In genomic region chr14:54259722-54260085, GRCm38 (mm10) we compare ENCODE assay signal across 8 mouse cellular contexts. TPM values are rescaled to one million over a fixed set of nuclear protein-coding genes. Genes with fewer than 3 reads are reported as not detected.
DNase-seq lines count a peak whose midpoint lies in the region; ATAC-seq lines count a peak whose summit lies in the region.

No protein-coding gene starts in this region.

- ATAC-seq in kidney, embryonic 14.5 days (ENCODE audit: low FRiP score, low TSS enrichment), result no peak
- ATAC-seq in hindbrain, embryonic 15.5 days (ENCODE audit: low FRiP score, low read depth), result no peak
- no peak for ATAC-seq in midbrain, embryonic 15.5 days (replicated peaks)

- 14% methylated on average over 8 of the region's 8 CpGs for WGBS in kidney, embryonic 14.5 days
- WGBS in hindbrain, embryonic 15.5 days, result 27% methylated on average over 8 of the region's 8 CpGs
- WGBS in midbrain, embryonic 15.5 days, result 30% methylated on average over 8 of the region's 8 CpGs

- H3K27me3 ChIP-seq in kidney, embryonic 14.5 days (ENCODE audit: control insufficient read depth, insufficient read depth, low read length), result no peaks in the 10 kb centered on the region
- H3K27me3 ChIP-seq in hindbrain, embryonic 15.5 days, result no peaks in the 10 kb centered on the region
- no peaks in the 10 kb centered on the region for H3K27me3 ChIP-seq in midbrain, embryonic 15.5 days (replicated peaks)

- H3K36me3 ChIP-seq in kidney, embryonic 14.5 days (ENCODE audit: control insufficient read depth, insufficient read depth, low read length), result peaks cover 19% of the 10 kb centered on the region; the same call in 1 of the 2 replicates
- H3K36me3 ChIP-seq in hindbrain, embryonic 15.5 days, result no peaks in the 10 kb centered on the region
- no peaks in the 10 kb centered on the region for H3K36me3 ChIP-seq in midbrain, embryonic 15.5 days (replicated peaks)

- DNase-seq in kidney, postnatal 14 days, result no peak
- DNase-seq in adipocyte (ENCODE audit: low spot score), result peak; percentile 34
- DNase-seq in spleen, postnatal 4 days (ENCODE audit: low spot score in 2 of 2), result no peak
- no peak for DNase-seq in natural killer cell, adult 2 months (ENCODE audit: low spot score in 2 of 2)
- DNase-seq in gastrocnemius, postnatal 25 days, result no peak

- peak overlapping the region; percentile 65; the same call in 1 of the 2 replicates for H3K9ac ChIP-seq in kidney, embryonic 14.5 days (ENCODE audit: low read depth, low read length)
- peak overlapping the region; percentile 67 for H3K9ac ChIP-seq in hindbrain, embryonic 15.5 days
- peak overlapping the region; percentile 59 for H3K9ac ChIP-seq in midbrain, embryonic 15.5 days

- peaks cover 9% of the 10 kb centered on the region for H3K4me1 ChIP-seq in kidney, embryonic 14.5 days (ENCODE audit: control insufficient read depth, insufficient read depth, low read length)
- H3K4me1 ChIP-seq in hindbrain, embryonic 15.5 days (replicated peaks), result peaks cover 23% of the 10 kb centered on the region
- peaks cover 18% of the 10 kb centered on the region for H3K4me1 ChIP-seq in midbrain, embryonic 15.5 days

- H3K9me3 ChIP-seq in kidney, embryonic 14.5 days (ENCODE audit: control insufficient read depth, low read length), result no peaks in the 10 kb centered on the region
- no peaks in the 10 kb centered on the region for H3K9me3 ChIP-seq in hindbrain, embryonic 15.5 days
- no peaks in the 10 kb centered on the region for H3K9me3 ChIP-seq in midbrain, embryonic 15.5 days

- peak overlapping the region; percentile 44 for H3K4me2 ChIP-seq in kidney, embryonic 14.5 days (replicated peaks; ENCODE audit: low read depth, low read length)
- peak overlapping the region; percentile 92 for H3K4me2 ChIP-seq in hindbrain, embryonic 15.5 days
- peak overlapping the region; percentile 86 for H3K4me2 ChIP-seq in midbrain, embryonic 15.5 days

- 0 out of 2 replicates have a peak overlapping the region, but pooled peaks have one; percentile 18 for H3K27ac ChIP-seq in kidney, embryonic 14.5 days (ENCODE audit: low read depth, low read length)
- 0 out of 2 replicates have a peak overlapping the region, but pooled peaks have one; percentile 74 for H3K27ac ChIP-seq in hindbrain, embryonic 15.5 days (replicated peaks)
- H3K27ac ChIP-seq in midbrain, embryonic 15.5 days, result no peak overlapping the region

- peak overlapping the region; percentile 53 for H3K4me3 ChIP-seq in kidney, embryonic 14.5 days (ENCODE audit: low read length)
- H3K4me3 ChIP-seq in hindbrain, embryonic 15.5 days, result peak overlapping the region; percentile 83
- H3K4me3 ChIP-seq in midbrain, embryonic 15.5 days, result peak overlapping the region; percentile 55

RNA-seq across cellular contexts. Expression of gene Abhd4, which starts 5.7 kb away (rescaled TPM):
- 50.3 and 62.5 TPM in 2 replicates for polyA plus RNA-seq in kidney, embryonic 14.5 days (2014; fragmentation: Nextera tagmentation; extraction: Ambion mirVana)
- polyA plus RNA-seq in hindbrain, embryonic 15.5 days (2015; fragmentation: Nextera tagmentation; extraction: Ambion mirVana), result 58.2 and 66.3 TPM in 2 replicates
- 45.9 and 53.2 TPM in 2 replicates for polyA plus RNA-seq in midbrain, embryonic 15.5 days (2015; fragmentation: Nextera tagmentation; extraction: Ambion mirVana)
- 10 to 100 TPM; 17.6 to 17.9 TPM for total RNA-seq in gastrocnemius, postnatal 25 days (2021)

RNA-seq across cellular contexts. Expression of gene Dad1, which starts 5.8 kb away (rescaled TPM):
- 431 and 487 TPM in 2 replicates for polyA plus RNA-seq in kidney, embryonic 14.5 days (2014; fragmentation: Nextera tagmentation; extraction: Ambion mirVana)
- 345 and 374 TPM in 2 replicates for polyA plus RNA-seq in hindbrain, embryonic 15.5 days (2015; fragmentation: Nextera tagmentation; extraction: Ambion mirVana)
- 329 and 335 TPM in 2 replicates for polyA plus RNA-seq in midbrain, embryonic 15.5 days (2015; fragmentation: Nextera tagmentation; extraction: Ambion mirVana)
- total RNA-seq in gastrocnemius, postnatal 25 days (2021), result 10 to 100 TPM; 61.6 to 75.4 TPM

RNA-seq across cellular contexts. Expression of gene Olfr49, which starts 25.0 kb away (rescaled TPM):
- polyA plus RNA-seq in kidney, embryonic 14.5 days (2014; fragmentation: Nextera tagmentation; extraction: Ambion mirVana), result not detected in 2 replicates
- polyA plus RNA-seq in hindbrain, embryonic 15.5 days (2015; fragmentation: Nextera tagmentation; extraction: Ambion mirVana), result not detected in 2 replicates
- polyA plus RNA-seq in midbrain, embryonic 15.5 days (2015; fragmentation: Nextera tagmentation; extraction: Ambion mirVana), result not detected in 2 replicates
- not detected for total RNA-seq in gastrocnemius, postnatal 25 days (2021)
